Mouse (Mus musculus) E14TG2a.4 (cell line): ENCODE data around the gene Ppp1r3f.

Experiments used
- H3K27me3 ChIP-seq: 2 replicates; pipeline ENCODE4 v1.6.1; 2014; ENCODE audit warnings: low read length, control low read depth; ENCODE audit not compliant: insufficient read depth
- H3K36me3 ChIP-seq: 2 replicates; pipeline ENCODE4 v1.6.1; 2014; ENCODE audit warnings: low read length, control low read depth; ENCODE audit not compliant: insufficient read depth
- H3K4me1 ChIP-seq: replicated peaks from 2 replicates; pipeline ENCODE4 v1.6.1; 2014; ENCODE audit warnings: low read depth, low read length, control low read depth
- H3K4me3 ChIP-seq: replicated peaks from 2 replicates; pipeline ENCODE4 v1.5.1; 2014; ENCODE audit warnings: mild to moderate bottlenecking, low read length
- H3K9me3 ChIP-seq: 2 replicates; pipeline ENCODE4 v1.6.1; 2014; ENCODE audit warnings: low read length, control low read depth
- CTCF ChIP-seq: conservative IDR thresholded peaks from 2 replicates; pipeline ENCODE4 v1.5.1; 2014; ENCODE audit warnings: low read length
- NANOG ChIP-seq: IDR thresholded peaks from 2 replicates; pipeline ENCODE4 v1.6.1; 2014; ENCODE audit warnings: borderline replicate concordance, low read length, mixed read lengths
- POU5F1 ChIP-seq: IDR thresholded peaks from 2 replicates; pipeline ENCODE4 v1.6.1; 2014; ENCODE audit warnings: low read length, borderline replicate concordance

Ppp1r3f gene

DNA sequence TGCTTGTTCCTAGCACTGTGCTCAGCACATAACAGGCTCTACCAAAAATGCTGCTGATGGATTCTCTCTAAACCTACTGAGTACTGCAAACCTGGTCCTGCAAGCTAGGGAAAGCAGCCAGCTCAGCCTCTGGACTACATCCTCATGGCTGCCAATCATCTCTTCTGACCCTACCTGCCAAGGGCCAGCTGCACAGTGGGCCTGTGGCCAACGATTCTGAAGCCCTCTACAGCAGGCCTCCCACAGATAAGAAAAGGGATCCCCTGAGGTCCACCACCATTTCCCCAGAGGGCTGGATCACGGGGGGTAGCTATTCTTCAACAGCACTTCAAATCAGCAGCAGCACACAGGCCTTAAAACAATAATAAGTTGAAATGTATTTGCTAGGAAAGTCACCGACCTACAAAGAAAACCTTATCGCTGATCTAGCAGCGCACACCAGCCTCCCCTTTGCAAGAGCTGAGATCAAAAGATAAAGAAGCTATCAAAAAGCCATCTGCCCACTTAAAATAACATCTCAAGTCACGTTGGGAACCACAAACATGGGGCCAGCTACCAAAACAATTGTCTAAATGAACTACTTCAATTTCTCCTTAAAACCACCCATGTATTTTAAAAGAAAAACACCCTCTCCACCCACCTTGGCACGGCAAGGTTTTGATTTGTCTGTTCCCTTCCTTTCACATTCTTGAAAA is 3.5 kb downstream of the Ppp1r3f start:
- Histone ChIP-seq H3K4me3 (no peak overlapping the region), H3K4me1 (peaks cover 66% of the 10 kb centered on the region), H3K27me3 (no peaks in the 10 kb centered on the region), H3K36me3 (no peaks in the 10 kb centered on the region), H3K9me3 (no peaks in the 10 kb centered on the region)
- TF ChIP-seq NANOG (no peak), POU5F1 (no peak), CTCF (no peak)

DNA sequence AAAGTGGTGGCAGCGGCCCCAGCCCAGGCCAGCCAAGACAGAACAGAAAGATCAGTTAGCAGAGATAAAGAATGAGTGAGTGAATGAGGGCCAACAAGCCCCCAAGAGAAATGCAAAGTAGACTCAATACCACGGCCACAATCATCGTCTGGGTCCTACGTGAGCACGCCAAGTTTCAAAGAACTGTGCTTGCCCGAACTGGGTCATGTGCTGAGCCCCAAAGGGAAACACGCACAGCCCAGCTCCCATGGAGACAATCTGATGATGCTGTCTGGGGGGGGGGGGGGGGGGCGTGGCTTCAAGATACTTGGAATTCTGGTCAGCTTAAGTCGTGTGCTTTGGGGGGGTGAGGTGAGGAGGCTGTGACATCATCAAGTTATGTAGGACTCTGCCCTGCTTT is 6.6 kb downstream of the Ppp1r3f start:
- Histone ChIP-seq H3K27me3 (no peaks in the 10 kb centered on the region), H3K4me3 (no peak overlapping the region), H3K36me3 (no peaks in the 10 kb centered on the region), H3K4me1 (peaks cover 58% of the 10 kb centered on the region), H3K9me3 (no peaks in the 10 kb centered on the region)
- no peak for TF ChIP-seq CTCF
- TF ChIP-seq POU5F1: no peak

DNA sequence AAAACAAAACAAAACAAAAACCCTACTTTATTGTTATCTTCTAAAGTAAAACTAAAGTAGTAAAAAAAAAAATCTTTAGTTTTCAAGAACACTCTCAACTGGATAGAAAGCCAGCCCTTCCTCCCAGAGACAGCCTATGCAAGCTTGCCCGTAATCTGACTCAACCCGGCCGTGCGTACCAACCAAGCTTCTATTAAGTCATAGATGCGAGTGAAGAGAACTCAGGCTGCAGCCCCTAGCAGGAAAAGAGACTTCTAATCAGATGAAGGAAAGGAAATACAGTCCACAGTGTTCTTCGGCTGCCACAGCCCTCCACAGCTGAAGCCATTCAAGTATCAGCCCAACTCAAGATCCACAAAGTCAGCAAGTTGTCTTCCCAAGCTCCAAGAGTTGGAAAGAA is 7.7 kb downstream of the Ppp1r3f start:
- no peaks in the 10 kb centered on the region for H3K27me3 ChIP-seq
- H3K4me3 ChIP-seq: no peak overlapping the region
- H3K4me1 ChIP-seq: peaks cover 47% of the 10 kb centered on the region
- TF ChIP-seq POU5F1 (no peak), CTCF (no peak), NANOG (no peak)
- no peaks in the 10 kb centered on the region for H3K36me3 ChIP-seq
- no peaks in the 10 kb centered on the region for H3K9me3 ChIP-seq

DNA sequence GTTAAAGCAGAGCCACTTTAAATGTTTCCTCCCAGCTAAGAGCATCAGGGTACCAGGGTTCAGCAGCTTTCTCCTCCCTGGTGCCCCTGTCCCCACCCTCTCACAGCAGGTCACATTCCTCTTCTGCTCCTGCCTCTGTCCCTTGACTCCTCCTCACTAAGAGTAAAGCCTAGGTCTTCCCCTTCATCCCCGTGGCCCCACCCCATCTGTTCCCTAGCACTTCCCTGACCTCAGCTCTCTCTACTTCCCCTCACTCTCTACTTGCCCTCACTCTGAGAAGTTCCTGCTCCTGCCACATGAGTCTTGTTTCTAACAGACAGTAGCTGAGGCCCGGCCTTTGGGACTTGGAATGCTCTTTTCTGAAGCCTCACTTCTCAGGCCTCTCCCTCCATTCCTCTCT is 11.0 kb downstream of the Ppp1r3f start:
- TF ChIP-seq POU5F1: no peak
- TF ChIP-seq NANOG: no peak
- no peak for TF ChIP-seq CTCF
- Histone ChIP-seq H3K4me1 (peaks cover 14% of the 10 kb centered on the region), H3K27me3 (no peaks in the 10 kb centered on the region), H3K36me3 (no peaks in the 10 kb centered on the region), H3K9me3 (no peaks in the 10 kb centered on the region), H3K4me3 (no peak overlapping the region)

DNA sequence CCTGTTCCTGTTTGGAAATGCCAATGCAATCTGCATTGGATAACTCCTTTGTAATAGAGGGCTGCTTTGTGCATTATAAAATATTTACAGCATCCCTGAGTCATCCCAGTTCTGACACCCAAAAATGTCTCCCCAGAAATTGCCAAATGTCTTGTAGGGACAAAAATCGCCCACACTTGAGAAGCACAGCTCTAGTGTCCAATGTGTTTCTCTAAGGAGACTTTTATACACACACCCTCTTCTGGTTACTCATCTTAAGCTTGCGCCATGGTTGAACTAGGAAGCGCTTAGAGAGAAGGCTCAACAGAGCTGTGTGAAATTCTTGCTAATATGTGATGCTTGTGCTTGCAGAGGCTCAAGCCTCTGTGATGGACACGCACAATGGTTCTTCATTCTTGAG is 20.6 kb downstream of the Ppp1r3f start:
- TF ChIP-seq POU5F1 (no peak), CTCF (no peak), NANOG (no peak)
- Histone ChIP-seq H3K36me3 (no peaks in the 10 kb centered on the region), H3K9me3 (no peaks in the 10 kb centered on the region), H3K27me3 (no peaks in the 10 kb centered on the region), H3K4me3 (no peak overlapping the region), H3K4me1 (no peaks in the 10 kb centered on the region)

DNA sequence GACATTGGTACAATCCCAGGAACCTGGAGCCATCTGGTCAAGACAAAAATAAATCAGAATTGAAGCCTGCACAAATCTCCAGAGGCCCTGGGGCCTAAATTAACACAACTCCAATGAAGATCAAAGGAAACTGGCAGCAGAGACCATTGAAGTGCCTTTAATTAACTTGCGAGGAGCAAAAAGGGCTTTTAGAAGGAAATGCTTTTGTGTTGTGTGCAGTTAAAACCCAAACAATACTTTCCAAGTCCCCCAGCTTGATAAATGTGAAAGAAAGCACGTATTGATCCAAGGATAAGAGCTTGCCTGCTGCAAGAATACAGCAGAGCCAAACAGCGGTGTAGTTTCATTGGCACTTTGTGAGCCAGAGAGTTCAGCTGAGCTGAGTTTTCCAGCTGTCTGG is 49.1 kb downstream of the Ppp1r3f start:
- H3K36me3 ChIP-seq: no peaks in the 10 kb centered on the region

More for the DNA sequence above, 49.1 kb downstream of the Ppp1r3f start:
- no peaks in the 10 kb centered on the region for H3K9me3 ChIP-seq
- no peaks in the 10 kb centered on the region for H3K4me1 ChIP-seq
- TF ChIP-seq NANOG (no peak), POU5F1 (no peak), CTCF (no peak)
- H3K27me3 ChIP-seq: no peaks in the 10 kb centered on the region
- H3K4me3 ChIP-seq: no peak overlapping the region
